Mouse (Mus musculus) megakaryocyte-erythroid progenitor cell, adult 5-6 weeks (primary cell): ENCODE results near the gene Olfr1281. TPM values are rescaled to one million over a fixed set of nuclear protein-coding genes. Genes with fewer than 3 reads are reported as not detected.
"Not testable (repeated sequence)": the region's sequence is repeated elsewhere in the genome, so short reads cannot be mapped to it uniquely, and the experiment has no call there.

Source experiments
- ATAC-seq: replicated peaks from 2 replicates; pipeline ENCODE4 v1.8.0; 2016; ENCODE audit warnings: mild to moderate bottlenecking, inconsistent platforms; ENCODE audit not compliant: severe bottlenecking, poor library complexity, low FRiP score, low TSS enrichment
- total RNA-seq, 2 experiments: library from RNA; stranded (forward) in 1 of 2; stranded (reverse) in 1 of 2; fragments of 200-1000, 215-1000 nt in 1 of 2; fragments of >200 nt in 1 of 2; fragmentation: Nextera tagmentation in 1 of 2; gene quantifications; 2 replicates each; pipeline ENCODE4 v1.2.3; 2014 to 2017

Gene Olfr1281
- total RNA-seq (2014; fragmentation: Nextera tagmentation) = not detected in 2 replicates
- not detected in 2 replicates for total RNA-seq (2017)

- ATAC-seq = no peak
Observed at GRCm38 (mm10) chr2:111326220-111326619, at the start of gene Olfr1281. Gene Olfr1281, plus strand, starts transcription at chr2:111326520.

GRCm38 (mm10) chr2:111289836-111290235 is 36.5 kb upstream of the Olfr1281 start, which contains the start of gene Olfr1278:
Gene Olfr1278, plus strand, starts transcription at chr2:111290136.
- no peak for ATAC-seq

GRCm38 (mm10) chr2:111298541-111298940 is 27.8 kb upstream of the Olfr1281 start:
- ATAC-seq = no peak

- ATAC-seq = no peak
Observed at GRCm38 (mm10) chr2:111300374-111300773, 25.9 kb upstream of the Olfr1281 start, which contains the start of gene Olfr1279. Gene Olfr1279, plus strand, starts transcription at chr2:111300635.

GRCm38 (mm10) chr2:111313717-111314116 is 12.6 kb upstream of the Olfr1281 start, which contains the start of gene Olfr1280:
Gene Olfr1280, plus strand, starts transcription at chr2:111314017.
- no peak for ATAC-seq

DNA sequence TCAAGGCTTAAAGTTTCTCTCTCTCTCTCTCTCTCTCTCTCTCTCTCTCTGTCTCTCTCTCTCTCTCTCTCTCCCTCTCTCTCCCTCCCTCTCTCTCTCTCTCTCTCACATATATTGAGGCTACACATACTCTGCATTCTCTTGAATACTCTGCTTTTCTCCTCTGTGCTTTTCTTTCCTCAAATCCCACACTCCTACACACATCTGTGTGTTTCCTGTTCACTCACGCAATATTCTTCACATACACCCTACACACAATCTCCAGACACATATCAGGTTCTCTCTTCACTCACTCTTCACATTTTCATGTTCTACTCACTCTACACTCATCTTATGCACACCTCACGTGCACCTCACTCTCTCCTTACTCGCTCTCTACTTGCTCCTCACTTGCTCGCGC is 7.4 kb downstream of the Olfr1281 start:
- ATAC-seq = not testable (repeated sequence)

- ATAC-seq = no peak
Observed at GRCm38 (mm10) chr2:111335976-111336375, 9.7 kb downstream of the Olfr1281 start, which contains the start of gene Olfr1282. Gene Olfr1282, minus strand, starts transcription at chr2:111336076.

GRCm38 (mm10) chr2:111366490-111366889 is 40.2 kb downstream of the Olfr1281 start, which contains the start of gene Olfr1283:
Gene Olfr1283, plus strand, starts transcription at chr2:111366790.
- ATAC-seq = no peak

DNA sequence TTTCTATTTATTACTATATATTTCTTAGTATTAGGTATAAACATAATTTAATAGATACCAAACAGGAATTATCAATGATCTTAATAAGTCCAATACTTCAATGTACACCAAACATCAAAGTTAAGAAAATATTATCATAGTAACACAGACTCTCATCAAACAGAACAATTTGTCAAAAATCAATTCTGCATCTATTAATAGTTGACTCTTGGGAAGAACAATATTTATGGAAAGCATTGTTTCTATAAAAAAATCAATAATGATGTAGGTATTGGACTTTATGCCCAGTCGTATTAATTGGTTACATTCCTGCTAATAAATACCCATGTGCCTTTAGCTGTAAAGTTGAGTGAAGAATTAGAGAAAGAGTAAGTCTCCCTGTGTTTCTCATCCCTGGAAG is 48.9 kb downstream of the Olfr1281 start, which contains the start of gene Olfr1284:
Gene Olfr1284, plus strand, starts transcription at position 301 of the 400 bp plus-strand sequence.
- no peak for ATAC-seq

Other genes with a start within 250 kb of the Olfr1281 start
- gene Gm13941, start 220.5 kb upstream of the Olfr1281 start, total RNA-seq (2014; fragmentation: Nextera tagmentation) = not detected in 2 replicates
- gene Gm13941, start 220.5 kb upstream of the Olfr1281 start, total RNA-seq (2017) = not detected in 2 replicates
- gene Gm15130, start 173.6 kb upstream of the Olfr1281 start, total RNA-seq (2014; fragmentation: Nextera tagmentation) = not detected in 2 replicates
- gene Gm15130, start 173.6 kb upstream of the Olfr1281 start, total RNA-seq (2017) = not detected in 2 replicates
- gene 4930430A15Rik, start 96.9 kb upstream of the Olfr1281 start, total RNA-seq (2014; fragmentation: Nextera tagmentation) = not detected in 2 replicates
- gene 4930430A15Rik, start 96.9 kb upstream of the Olfr1281 start, total RNA-seq (2017) = not detected in 2 replicates
- gene Olfr1275, start 91.2 kb upstream of the Olfr1281 start, total RNA-seq (2014; fragmentation: Nextera tagmentation) = not detected in 2 replicates
- not detected in 2 replicates for gene Olfr1275, start 91.2 kb upstream of the Olfr1281 start, total RNA-seq (2017)
- gene Olfr1276, start 72.0 kb upstream of the Olfr1281 start, total RNA-seq (2014; fragmentation: Nextera tagmentation) = not detected in 2 replicates
- gene Olfr1276, start 72.0 kb upstream of the Olfr1281 start, total RNA-seq (2017) = not detected in 2 replicates
- not detected in 2 replicates for gene Olfr1277, start 52.4 kb upstream of the Olfr1281 start, total RNA-seq (2014; fragmentation: Nextera tagmentation)
- gene Olfr1277, start 52.4 kb upstream of the Olfr1281 start, total RNA-seq (2017) = not detected in 2 replicates
- gene Olfr1278, start 36.4 kb upstream of the Olfr1281 start, total RNA-seq (2014; fragmentation: Nextera tagmentation) = not detected in 2 replicates
- gene Olfr1278, start 36.4 kb upstream of the Olfr1281 start, total RNA-seq (2017) = not detected in 2 replicates
- gene Olfr1279, start 25.9 kb upstream of the Olfr1281 start, total RNA-seq (2014; fragmentation: Nextera tagmentation) = not detected in 2 replicates
- gene Olfr1279, start 25.9 kb upstream of the Olfr1281 start, total RNA-seq (2017) = not detected in 2 replicates
- gene Olfr1280, start 12.5 kb upstream of the Olfr1281 start, total RNA-seq (2014; fragmentation: Nextera tagmentation) = not detected in 2 replicates
- gene Olfr1280, start 12.5 kb upstream of the Olfr1281 start, total RNA-seq (2017) = not detected in 2 replicates
- not detected in 2 replicates for gene Olfr1282, start 9.6 kb downstream of the Olfr1281 start, total RNA-seq (2014; fragmentation: Nextera tagmentation)
- gene Olfr1282, start 9.6 kb downstream of the Olfr1281 start, total RNA-seq (2017) = not detected in 2 replicates
- not detected in 2 replicates for gene Olfr1283, start 40.3 kb downstream of the Olfr1281 start, total RNA-seq (2014; fragmentation: Nextera tagmentation)
- not detected in 2 replicates for gene Olfr1283, start 40.3 kb downstream of the Olfr1281 start, total RNA-seq (2017)
- not detected in 2 replicates for gene Olfr1284, start 49.0 kb downstream of the Olfr1281 start, total RNA-seq (2014; fragmentation: Nextera tagmentation)
- not detected in 2 replicates for gene Olfr1284, start 49.0 kb downstream of the Olfr1281 start, total RNA-seq (2017)
- not detected in 2 replicates for gene Olfr1286, start 96.6 kb downstream of the Olfr1281 start, total RNA-seq (2014; fragmentation: Nextera tagmentation)
- gene Olfr1286, start 96.6 kb downstream of the Olfr1281 start, total RNA-seq (2017) = not detected in 2 replicates
- not detected in 2 replicates for gene Olfr1287, start 122.6 kb downstream of the Olfr1281 start, total RNA-seq (2014; fragmentation: Nextera tagmentation)
- not detected in 2 replicates for gene Olfr1287, start 122.6 kb downstream of the Olfr1281 start, total RNA-seq (2017)
- not detected in 2 replicates for gene Olfr1288, start 147.6 kb downstream of the Olfr1281 start, total RNA-seq (2014; fragmentation: Nextera tagmentation)
- not detected in 2 replicates for gene Olfr1288, start 147.6 kb downstream of the Olfr1281 start, total RNA-seq (2017)
- not detected in 2 replicates for gene Olfr1289, start 154.3 kb downstream of the Olfr1281 start, total RNA-seq (2014; fragmentation: Nextera tagmentation)
- gene Olfr1289, start 154.3 kb downstream of the Olfr1281 start, total RNA-seq (2017) = not detected in 2 replicates
- not detected in 2 replicates for gene Olfr1290, start 167.3 kb downstream of the Olfr1281 start, total RNA-seq (2014; fragmentation: Nextera tagmentation)
- not detected in 2 replicates for gene Olfr1290, start 167.3 kb downstream of the Olfr1281 start, total RNA-seq (2017)
- gene Olfr1291-ps1, start 170.7 kb downstream of the Olfr1281 start, total RNA-seq (2014; fragmentation: Nextera tagmentation) = not detected in 2 replicates
- not detected in 2 replicates for gene Olfr1291-ps1, start 170.7 kb downstream of the Olfr1281 start, total RNA-seq (2017)
- not detected in 2 replicates for gene Olfr1293-ps, start 198.7 kb downstream of the Olfr1281 start, total RNA-seq (2014; fragmentation: Nextera tagmentation)
- not detected in 2 replicates for gene Olfr1293-ps, start 198.7 kb downstream of the Olfr1281 start, total RNA-seq (2017)
- not detected in 2 replicates for gene Olfr1294, start 213.8 kb downstream of the Olfr1281 start, total RNA-seq (2014; fragmentation: Nextera tagmentation)
- gene Olfr1294, start 213.8 kb downstream of the Olfr1281 start, total RNA-seq (2017) = not detected in 2 replicates
- gene Olfr1295, start 243.2 kb downstream of the Olfr1281 start, total RNA-seq (2014; fragmentation: Nextera tagmentation) = not detected in 2 replicates
- not detected in 2 replicates for gene Olfr1295, start 243.2 kb downstream of the Olfr1281 start, total RNA-seq (2017)